Mouse (Mus musculus): ENCODE measurements around the gene Lrrc27. TPM values are rescaled to one million over a fixed set of nuclear protein-coding genes. Genes with fewer than 3 reads are reported as not detected.

Gene Lrrc27
- 1 to 10 TPM in 1 of 2 experiments, under 1 TPM in 1; 0.81 to 1.4 TPM for polyA plus RNA-seq (2017; shearing (Covaris generic))

GRCm38 (mm10) chr7:139212754-139213745 is at the start of gene Lrrc27, which contains the start of gene Stk32c:
Lrrc27 (plus strand) TSS chr7:139212988.
Stk32c (minus strand) TSS chr7:139213307.

GRCm38 (mm10) chr7:139247881-139248614 is 35.3 kb downstream of the Lrrc27 start, which contains the start of gene Pwwp2b:
Pwwp2b (plus strand) TSS chr7:139248482.

Other genes starting within 250 kb of the Lrrc27 start
- not detected for gene Dpysl4, start 127.0 kb upstream of the Lrrc27 start, polyA plus RNA-seq (2017; shearing (Covaris generic))
- 1 to 10 TPM; 2.2 to 5.1 TPM for gene Stk32c, start 319 bp downstream of the Lrrc27 start, polyA plus RNA-seq (2017; shearing (Covaris generic))
- gene Pwwp2b, start 35.5 kb downstream of the Lrrc27 start, polyA plus RNA-seq (2017; shearing (Covaris generic)): 1 to 10 TPM; 3.4 to 3.5 TPM
- 10 to 100 TPM; 18.6 to 22.7 TPM for gene Inpp5a, start 176.1 kb downstream of the Lrrc27 start, polyA plus RNA-seq (2017; shearing (Covaris generic))